Mouse (Mus musculus) bone marrow, adult 2 months (tissue): Measurements from ENCODE around the gene Tle4.

Experiments used
- CTCF ChIP-seq: fragments of 200-500 bp; IDR thresholded peaks from 2 replicates; pipeline ENCODE4 v1.5.1; 2011; ENCODE audit warnings: low read length, control low read depth; ENCODE audit not compliant: control insufficient read depth, insufficient read depth
- POLR2A ChIP-seq: fragments of 200-500 bp; IDR thresholded peaks from 2 replicates; pipeline ENCODE4 v1.6.1; 2011; ENCODE audit warnings: low read depth, mild to moderate bottlenecking, control low read depth, low read length, borderline replicate concordance; ENCODE audit not compliant: control insufficient read depth

GRCm38 (mm10) chr19:14642663-14643062 is 44.8 kb upstream of the Tle4 start:
- no peak for TF ChIP-seq CTCF
- TF ChIP-seq POLR2A: no peak
